Mouse (Mus musculus) olfactory bulb, adult 2 months (tissue): ENCODE measurements around the gene Idh1. TPM values are rescaled to one million over a fixed set of nuclear protein-coding genes. Genes with fewer than 3 reads are reported as not detected.
A peak's percentile ranks its signal among the peaks of the same experiment; 100 is the strongest.
"Not testable (repeated sequence)": the region's sequence is repeated elsewhere in the genome, so short reads cannot be mapped to it uniquely, and the experiment has no call there.

Source experiments
- H3K27ac ChIP-seq: fragments of 200-500 bp; 2 replicates; pipeline ENCODE4 v1.5.1; 2012; ENCODE audit warnings: low read depth, low read length; ENCODE audit not compliant: insufficient read depth
- H3K4me1 ChIP-seq: fragments of 200-500 bp; 2 replicates; pipeline ENCODE4 v1.6.1; 2012; ENCODE audit warnings: low read length; ENCODE audit not compliant: control insufficient read depth, insufficient read depth
- H3K4me3 ChIP-seq: fragments of 200-500 bp; 2 replicates; pipeline ENCODE4 v1.5.1; 2012; ENCODE audit warnings: mild to moderate bottlenecking, low read depth, low read length, moderate library complexity; ENCODE audit not compliant: insufficient read depth
- CTCF ChIP-seq: fragments of 200-500 bp; IDR thresholded peaks from 2 replicates; pipeline ENCODE4 v1.5.1; 2012; ENCODE audit warnings: low read depth, mild to moderate bottlenecking, low read length, moderate library complexity; ENCODE audit not compliant: insufficient read depth
- POLR2A ChIP-seq: fragments of 200-500 bp; IDR thresholded peaks from 2 replicates; pipeline ENCODE4 v1.6.1; 2012; ENCODE audit warnings: mild to moderate bottlenecking, low read depth, low read length, moderate library complexity; ENCODE audit not compliant: insufficient read depth
- WGBS: fragments of 180-500 bp; shearing (Covaris S2); methylation state at CpG from one replicate; pipeline ENCODE4 v1.1.7; 2018; 5-methylcytosine and 5-hydroxymethylcytosine counted together
- polyA plus RNA-seq: library from polyadenylated mRNA; stranded (reverse); fragments of >200 nt; gene quantifications from 2 replicates; pipeline ENCODE4 v1.2.4, GENCODE M21; 2012; ENCODE audit warnings: low replicate concordance; ENCODE audit not compliant: missing spikeins, insufficient read depth, insufficient read length

The Idh1 gene
- polyA plus RNA-seq = not detected in 2 replicates

DNA sequence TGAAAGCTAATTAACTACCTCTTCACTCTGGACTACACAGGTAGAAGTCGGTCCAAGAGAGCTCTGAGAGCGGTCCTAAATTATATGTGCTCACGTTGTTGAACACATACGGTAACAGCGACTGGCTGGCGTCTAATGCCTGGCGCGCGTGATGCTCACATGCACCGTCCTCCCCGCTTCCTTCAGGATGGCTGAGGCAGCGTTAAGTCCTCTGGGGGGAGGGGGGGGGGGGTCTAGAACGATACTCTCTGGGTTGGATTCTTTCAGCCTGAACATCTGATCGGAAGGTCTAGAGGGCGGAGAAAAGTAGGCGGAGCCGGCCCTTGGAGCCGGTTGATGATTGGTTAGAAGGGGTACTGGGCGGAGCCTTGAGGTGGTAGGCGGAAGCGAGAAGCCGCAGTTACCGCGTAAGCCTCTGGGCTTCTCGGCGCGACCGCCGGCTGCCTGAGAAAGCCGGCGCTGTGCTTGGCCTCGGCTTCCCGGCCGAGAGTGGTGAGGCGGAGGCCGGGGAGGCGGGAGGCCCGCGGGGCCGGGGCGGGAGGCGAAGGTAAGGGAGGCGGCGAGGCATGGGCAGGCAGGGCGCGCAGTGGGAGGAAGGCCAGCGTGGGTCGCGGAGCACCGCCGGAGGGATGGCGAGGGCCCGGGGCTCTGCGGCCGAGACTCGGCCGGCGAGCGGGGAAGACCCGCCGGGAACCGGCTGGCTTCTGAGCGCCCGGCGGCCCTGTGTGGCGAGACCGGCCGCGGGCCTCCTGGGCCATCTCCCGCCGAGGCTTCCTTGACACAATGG is at the start of gene Idh1, which contains the start of gene Pikfyve:
Gene Idh1, minus strand, starts transcription at position 214 of the 787 bp plus-strand sequence.
Gene Pikfyve, plus strand, starts transcription at position 397 of the 787 bp plus-strand sequence.
- TF ChIP-seq POLR2A (peak; percentile 99), CTCF (no peak; the same call in 1 of the 2 replicates)
- WGBS = under 1% methylated on average over 71 of the region's 71 CpGs
- Histone ChIP-seq H3K4me1 (no peaks in the 10 kb centered on the region), H3K4me3 (peak within 1 kb of the TSS; percentile 95), H3K27ac (peak within 1 kb of the TSS; percentile 95)

DNA sequence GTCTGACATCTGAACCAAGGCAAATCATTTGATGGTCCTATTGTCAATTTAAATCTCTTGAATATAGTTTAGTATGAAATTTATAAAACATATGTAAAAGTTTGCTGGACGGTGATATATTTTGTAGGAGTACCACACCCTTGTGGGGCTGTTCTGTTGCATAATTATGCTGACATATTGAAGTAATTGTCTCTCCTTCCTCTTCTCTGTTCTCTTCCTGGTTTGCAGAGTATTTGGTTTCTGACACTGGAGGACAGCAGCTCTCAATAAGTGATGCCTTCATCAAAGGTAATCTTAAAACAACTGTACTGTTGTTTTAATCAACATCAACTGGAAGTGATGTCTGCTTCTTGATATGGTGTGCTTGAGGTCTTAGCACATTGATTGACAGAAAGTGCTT is 44.3 kb upstream of the Idh1 start:
- no peak overlapping the region for H3K27ac ChIP-seq
- 88% methylated on average over 1 of the region's 1 CpGs for WGBS
- TF ChIP-seq CTCF (no peak), POLR2A (no peak)
- H3K4me1 ChIP-seq = no peaks in the 10 kb centered on the region
- no peak overlapping the region for H3K4me3 ChIP-seq

DNA sequence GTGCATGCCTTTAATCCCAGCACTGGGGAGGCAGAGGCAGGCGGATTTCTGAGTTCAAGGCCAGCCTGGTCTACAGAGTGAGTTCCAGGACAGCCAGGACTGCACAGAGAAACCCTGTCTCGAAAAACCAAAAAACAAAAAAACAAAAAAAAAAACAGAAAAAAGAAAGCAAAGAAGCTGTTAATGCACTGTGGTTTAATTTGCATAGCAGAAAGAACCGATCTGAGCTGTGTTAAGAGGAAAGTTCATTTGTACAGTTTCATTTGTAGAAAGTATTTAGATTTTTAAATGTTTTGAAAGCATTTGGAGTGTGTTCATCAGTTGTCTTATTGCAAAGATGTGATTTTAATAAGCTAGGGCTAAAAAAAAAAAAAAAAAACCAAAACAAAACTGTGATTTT is 43.5 kb upstream of the Idh1 start:
- not testable (repeated sequence) for H3K27ac ChIP-seq, H3K4me1 ChIP-seq, H3K4me3 ChIP-seq
- 75% methylated on average over 3 of the region's 3 CpGs for WGBS

DNA sequence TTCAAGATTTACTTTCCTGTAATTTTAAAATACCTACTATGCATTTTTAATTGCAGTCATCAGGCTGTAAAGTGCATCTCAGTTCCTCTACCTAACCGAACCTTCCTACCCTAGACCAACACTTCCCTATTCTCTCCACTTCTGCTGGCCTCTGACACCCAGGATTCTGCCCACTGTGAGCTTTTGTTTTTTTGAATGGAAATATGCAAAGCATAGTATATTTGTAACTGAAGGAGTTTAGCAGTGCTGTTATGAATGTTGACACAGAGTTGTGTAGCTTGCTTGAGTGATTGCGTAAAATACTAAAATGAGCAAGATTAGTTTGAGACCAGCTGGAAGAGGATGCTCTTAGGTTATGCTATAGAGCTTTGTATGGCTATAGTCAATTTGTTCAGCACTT is 41.4 kb upstream of the Idh1 start:
- Histone ChIP-seq H3K4me3 (no peak overlapping the region), H3K4me1 (no peaks in the 10 kb centered on the region), H3K27ac (no peak overlapping the region)
- 93% methylated on average over 2 of the region's 2 CpGs for WGBS
- no peak for TF ChIP-seq CTCF
- no peak for TF ChIP-seq POLR2A

DNA sequence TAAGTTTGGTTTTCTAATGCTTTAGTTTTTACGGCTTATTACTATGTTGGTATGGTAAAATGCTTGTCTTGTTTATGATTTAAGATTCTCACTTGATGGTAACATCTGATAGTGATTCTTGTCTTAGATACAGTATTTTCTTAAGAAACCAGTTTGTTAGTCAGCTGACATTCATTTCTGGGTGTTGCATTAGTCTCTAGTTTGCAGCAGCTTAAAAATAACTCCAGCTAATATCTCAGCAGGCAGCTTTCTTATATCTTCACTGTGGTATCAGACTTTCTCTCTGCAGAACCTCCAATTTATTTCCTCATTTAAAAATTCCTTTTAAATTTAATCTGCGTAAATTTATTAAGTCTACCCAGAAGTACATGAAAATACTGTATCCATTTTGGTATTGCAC is 37.4 kb upstream of the Idh1 start:
- Histone ChIP-seq H3K27ac (no peak overlapping the region), H3K4me1 (no peaks in the 10 kb centered on the region), H3K4me3 (no peak overlapping the region)
- TF ChIP-seq POLR2A (no peak), CTCF (no peak)
- WGBS = 98% methylated on average over 2 of the region's 2 CpGs

DNA sequence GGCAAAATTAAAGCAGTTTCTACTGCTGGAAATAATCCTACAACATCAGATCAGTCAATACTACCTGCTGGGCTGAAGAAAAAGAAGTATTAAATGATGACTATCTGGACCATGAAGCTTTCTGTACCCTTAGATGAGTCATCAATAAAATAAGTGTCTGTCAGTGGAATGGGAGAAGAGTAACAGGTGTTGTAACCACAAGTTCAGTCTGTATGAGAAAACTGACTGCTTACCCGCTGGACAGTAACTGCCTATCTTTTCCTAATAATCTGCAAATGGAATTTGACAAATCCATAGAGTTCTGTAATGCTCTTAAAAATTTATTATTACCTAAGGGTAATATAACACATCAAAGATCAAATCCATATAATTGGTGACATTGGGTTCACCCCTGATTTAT is 31.7 kb upstream of the Idh1 start:
- Histone ChIP-seq H3K4me3 (no peak overlapping the region), H3K27ac (no peak overlapping the region), H3K4me1 (no peaks in the 10 kb centered on the region)
- 92% methylated on average over 1 of the region's 1 CpGs for WGBS
- TF ChIP-seq POLR2A (no peak), CTCF (no peak)

DNA sequence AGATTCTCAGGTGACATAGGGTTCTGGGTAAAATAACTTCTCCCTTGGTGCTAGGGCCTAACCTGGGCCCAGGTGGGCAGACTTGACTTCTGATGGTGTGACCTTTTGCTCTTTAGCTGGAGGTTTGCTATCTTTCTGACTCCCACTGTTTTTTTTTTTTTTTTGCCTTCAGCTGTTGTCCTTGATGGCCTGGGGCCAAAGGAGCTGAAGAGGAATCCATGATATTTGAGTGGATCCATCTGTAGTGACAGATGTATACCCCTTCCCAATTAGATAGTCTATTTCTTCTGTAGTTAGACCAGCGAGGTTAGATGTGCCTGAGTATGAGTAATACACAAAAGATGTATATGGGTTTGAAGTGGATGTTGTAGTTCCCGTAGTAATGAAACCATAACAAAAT is 31.3 kb upstream of the Idh1 start:
- H3K4me1 ChIP-seq = no peaks in the 10 kb centered on the region
- H3K4me3 ChIP-seq = no peak overlapping the region
- H3K27ac ChIP-seq = no peak overlapping the region
- 94% methylated on average over 2 of the region's 2 CpGs for WGBS
- no peak for TF ChIP-seq CTCF
- TF ChIP-seq POLR2A = no peak

DNA sequence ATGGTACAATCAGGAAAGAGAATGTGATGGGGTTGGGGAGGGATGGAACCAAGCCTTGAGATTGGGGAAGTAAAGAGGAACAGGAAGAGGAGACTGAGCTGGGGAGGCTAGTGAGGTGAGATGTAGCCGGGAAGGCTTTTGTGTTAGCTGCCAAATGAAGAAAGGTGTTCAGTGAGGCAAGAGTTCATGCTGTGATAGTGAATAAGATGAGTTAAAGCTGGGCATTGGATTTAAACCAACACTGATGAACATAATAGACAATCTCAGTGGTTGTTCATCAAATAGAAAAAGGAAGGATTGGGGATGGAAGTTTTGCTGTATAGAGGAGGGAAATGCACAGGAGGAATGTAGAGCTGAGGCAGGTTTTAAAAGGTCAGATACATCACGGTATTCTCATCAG is 26.9 kb upstream of the Idh1 start:
- H3K4me1 ChIP-seq = no peaks in the 10 kb centered on the region
- H3K27ac ChIP-seq = no peak overlapping the region
- TF ChIP-seq CTCF (no peak), POLR2A (no peak)
- no peak overlapping the region for H3K4me3 ChIP-seq
- 47% methylated on average over 2 of the region's 2 CpGs for WGBS

DNA sequence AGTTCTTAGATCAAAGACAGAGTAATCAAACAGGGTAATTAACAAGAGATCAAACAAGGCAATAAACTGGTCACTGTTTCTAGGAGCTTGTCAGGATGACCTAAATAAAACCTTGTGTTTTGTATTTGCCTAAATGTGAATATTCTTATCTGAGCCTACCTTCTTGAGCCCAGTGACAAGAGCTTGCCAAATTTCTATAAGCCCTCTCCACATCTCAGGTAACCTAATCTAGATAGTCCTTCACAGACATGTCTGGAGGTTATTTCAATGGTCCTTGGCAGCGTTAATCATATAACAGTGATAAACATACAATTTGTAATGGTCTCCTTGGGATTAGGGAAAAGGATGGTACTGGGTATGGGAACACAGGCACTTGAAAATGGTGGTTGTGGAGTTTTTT is 18.0 kb upstream of the Idh1 start:
- H3K4me3 ChIP-seq = no peak overlapping the region
- H3K27ac ChIP-seq = no peak overlapping the region
- H3K4me1 ChIP-seq = no peaks in the 10 kb centered on the region
- WGBS = 96% methylated on average over 1 of the region's 1 CpGs
- TF ChIP-seq POLR2A (no peak), CTCF (no peak)
